In the genomic region with DNA sequence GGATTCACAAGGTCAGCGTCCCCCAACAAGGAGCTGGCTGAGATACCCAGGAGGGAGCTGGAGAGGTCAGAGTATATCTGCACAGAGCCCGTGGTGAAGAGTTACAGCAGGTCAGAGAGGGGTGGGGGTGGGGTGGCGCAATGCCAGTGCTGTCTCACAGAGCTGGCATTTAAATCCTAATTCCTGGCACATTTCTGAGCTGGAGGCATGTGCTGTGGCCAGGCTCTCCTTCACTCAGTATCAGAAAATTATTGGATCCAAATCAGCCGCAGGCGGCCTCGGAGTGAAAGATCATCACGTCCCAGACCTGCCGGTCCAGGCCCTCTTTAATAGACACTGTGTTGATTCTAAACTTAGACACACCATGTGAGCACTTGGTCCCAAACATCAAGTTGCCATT, we compare ENCODE assay signal across 12 mouse cellular contexts. TPM values are rescaled to one million over a fixed set of nuclear protein-coding genes. Genes with fewer than 3 reads are reported as not detected.
DNase-seq lines count a peak whose midpoint lies in the region; ATAC-seq lines count a peak whose summit lies in the region.
"Had no signal": no experiment of that assay in that cellular context is flagged by ENCODE, and none has a peak within 500 bp of the region (broad histone marks: within the 10 kb centered on the region; RNA-seq: fewer than 3 reads in every experiment).

No protein-coding gene starts in this region.

- no peaks in the 10 kb centered on the region for H3K27me3 ChIP-seq in forebrain, embryonic 16.5 days (replicated peaks; ENCODE audit: control insufficient read depth, insufficient read depth, low read length)
- no peaks in the 10 kb centered on the region for H3K27me3 ChIP-seq in forebrain, embryonic 14.5 days (replicated peaks; ENCODE audit: control insufficient read depth, insufficient read depth, low read length)
- H3K27me3 ChIP-seq in midbrain, embryonic 13.5 days: peaks cover 11% of the 10 kb centered on the region; the same call in 1 of the 2 replicates
- peaks cover 10% of the 10 kb centered on the region; the same call in 1 of the 2 replicates for H3K27me3 ChIP-seq in midbrain, embryonic 10.5 days (ENCODE audit: low read depth, poor library complexity, severe bottlenecking)
- H3K27me3 ChIP-seq in heart, embryonic 11.5 days (ENCODE audit: control insufficient read depth, insufficient read depth, low read length): no peaks in the 10 kb centered on the region
- H3K27me3 ChIP-seq: limb, embryonic 13.5 days had no signal

- ATAC-seq in forebrain, embryonic 16.5 days: peak; percentile 46
- ATAC-seq in forebrain, embryonic 14.5 days: no peak
- ATAC-seq in midbrain, embryonic 13.5 days: 0 out of 2 replicates have a peak, but pooled peaks have one; percentile 37
- no peak for ATAC-seq in heart, embryonic 11.5 days (replicated peaks; ENCODE audit: insufficient number of reproducible peaks, low FRiP score, low TSS enrichment)
- no peak for ATAC-seq in granulocyte monocyte progenitor cell, adult 5-6 weeks (replicated peaks; ENCODE audit: poor library complexity, severe bottlenecking)
- ATAC-seq in cerebellum, adult (ENCODE audit: insufficient number of reproducible peaks, low FRiP score, low TSS enrichment): no peak

- no peak overlapping the region for H3K4me3 ChIP-seq in forebrain, embryonic 16.5 days (replicated peaks; ENCODE audit: low read length)
- no peak overlapping the region for H3K4me3 ChIP-seq in forebrain, embryonic 14.5 days (ENCODE audit: low read depth, low read length)
- H3K4me3 ChIP-seq in midbrain, embryonic 13.5 days (replicated peaks): no peak overlapping the region
- no peak overlapping the region for H3K4me3 ChIP-seq in midbrain, embryonic 10.5 days
- no peak overlapping the region for H3K4me3 ChIP-seq in heart, embryonic 11.5 days (ENCODE audit: low read depth, low read length)
- H3K4me3 ChIP-seq: erythroblast, embryonic 14.5 days; limb, embryonic 13.5 days had no signal

- no peaks in the 10 kb centered on the region for H3K36me3 ChIP-seq in forebrain, embryonic 16.5 days (ENCODE audit: control insufficient read depth, insufficient read depth)
- 0 out of 2 replicates have a peak, but pooled peaks cover 9% of the 10 kb centered on the region for H3K36me3 ChIP-seq in forebrain, embryonic 14.5 days (ENCODE audit: control insufficient read depth, insufficient read depth, low read length)
- no peaks in the 10 kb centered on the region for H3K36me3 ChIP-seq in midbrain, embryonic 13.5 days
- H3K36me3 ChIP-seq in midbrain, embryonic 10.5 days: no peaks in the 10 kb centered on the region
- H3K36me3 ChIP-seq in heart, embryonic 11.5 days (ENCODE audit: control insufficient read depth, insufficient read depth, low read length): no peaks in the 10 kb centered on the region
- H3K36me3 ChIP-seq: limb, embryonic 13.5 days had no signal

- H3K27ac ChIP-seq in forebrain, embryonic 16.5 days (ENCODE audit: low read length): no peak overlapping the region
- H3K27ac ChIP-seq in forebrain, embryonic 14.5 days (ENCODE audit: low read depth, low read length): no peak overlapping the region
- H3K27ac ChIP-seq in midbrain, embryonic 13.5 days: no peak overlapping the region
- H3K27ac ChIP-seq in midbrain, embryonic 10.5 days (replicated peaks): no peak overlapping the region
- peak overlapping the region; percentile 41; the same call in 1 of the 2 replicates for H3K27ac ChIP-seq in heart, embryonic 11.5 days (ENCODE audit: low read depth, low read length)
- H3K27ac ChIP-seq: limb, embryonic 13.5 days had no signal

- no peaks in the 10 kb centered on the region for H3K9me3 ChIP-seq in forebrain, embryonic 16.5 days (ENCODE audit: control insufficient read depth, low read length)
- H3K9me3 ChIP-seq in forebrain, embryonic 14.5 days (replicated peaks; ENCODE audit: control insufficient read depth, low read length): no peaks in the 10 kb centered on the region
- no peaks in the 10 kb centered on the region for H3K9me3 ChIP-seq in midbrain, embryonic 13.5 days
- no peaks in the 10 kb centered on the region for H3K9me3 ChIP-seq in midbrain, embryonic 10.5 days (replicated peaks)
- no peaks in the 10 kb centered on the region for H3K9me3 ChIP-seq in heart, embryonic 11.5 days (replicated peaks; ENCODE audit: control insufficient read depth, low read length)
- H3K9me3 ChIP-seq: limb, embryonic 13.5 days had no signal

- 50% methylated on average over 8 of the region's 8 CpGs for WGBS in forebrain, embryonic 16.5 days
- 77% methylated on average over 8 of the region's 8 CpGs for WGBS in forebrain, embryonic 14.5 days
- WGBS in midbrain, embryonic 13.5 days: 85% methylated on average over 8 of the region's 8 CpGs
- 87% methylated on average over 8 of the region's 8 CpGs for WGBS in midbrain, embryonic 10.5 days
- WGBS in heart, embryonic 11.5 days (ENCODE audit: insufficient replicate concordance): 62% methylated on average over 8 of the region's 8 CpGs

- DNase-seq in forebrain, embryonic 14.5 days (ENCODE audit: low spot score): no peak
- DNase-seq in midbrain, embryonic 10.5 days (ENCODE audit: low spot score): no peak
- no peak for DNase-seq in thymus, postnatal 36 days
- DNase-seq: lung, postnatal 10 days; midbrain, embryonic 14.5 days had no signal

- H3K4me1 ChIP-seq in forebrain, embryonic 16.5 days (replicated peaks; ENCODE audit: control insufficient read depth, insufficient read depth, low read length): peaks cover 14% of the 10 kb centered on the region
- peaks cover 7% of the 10 kb centered on the region; the same call in 1 of the 2 replicates for H3K4me1 ChIP-seq in forebrain, embryonic 14.5 days (ENCODE audit: control insufficient read depth, insufficient read depth, low read length)
- no peaks in the 10 kb centered on the region for H3K4me1 ChIP-seq in midbrain, embryonic 13.5 days (replicated peaks)
- no peaks in the 10 kb centered on the region for H3K4me1 ChIP-seq in midbrain, embryonic 10.5 days
- peaks cover 21% of the 10 kb centered on the region for H3K4me1 ChIP-seq in heart, embryonic 11.5 days (ENCODE audit: control insufficient read depth, insufficient read depth, low read length)
- H3K4me1 ChIP-seq: limb, embryonic 13.5 days had no signal

- H3K9ac ChIP-seq in forebrain, embryonic 16.5 days (replicated peaks; ENCODE audit: low read depth, low read length): no peak overlapping the region
- H3K9ac ChIP-seq in forebrain, embryonic 14.5 days (ENCODE audit: low read length): no peak overlapping the region
- H3K9ac ChIP-seq in midbrain, embryonic 13.5 days (replicated peaks): no peak overlapping the region
- H3K9ac ChIP-seq in heart, embryonic 11.5 days (ENCODE audit: low read depth, low read length): no peak overlapping the region
- H3K9ac ChIP-seq: limb, embryonic 13.5 days had no signal

- no peak overlapping the region for H3K4me2 ChIP-seq in forebrain, embryonic 16.5 days (ENCODE audit: low read length)
- H3K4me2 ChIP-seq in forebrain, embryonic 14.5 days (ENCODE audit: low read length): no peak overlapping the region
- no peak overlapping the region for H3K4me2 ChIP-seq in midbrain, embryonic 13.5 days (replicated peaks)
- 0 out of 2 replicates have a peak overlapping the region, but pooled peaks have one; percentile 19 for H3K4me2 ChIP-seq in heart, embryonic 11.5 days
- H3K4me2 ChIP-seq: limb, embryonic 13.5 days had no signal

RNA-seq across cellular contexts. Expression of a gene that starts 22.8 kb away (rescaled TPM):
- polyA plus RNA-seq in forebrain, embryonic 16.5 days (2015; fragmentation: Nextera tagmentation; extraction: Ambion mirVana): 38.6 and 49.2 TPM in 2 replicates
- 41.7 and 50.4 TPM in 2 replicates for polyA plus RNA-seq in forebrain, embryonic 14.5 days (2014; fragmentation: Nextera tagmentation; extraction: Ambion mirVana)
- 36.0 and 40.0 TPM in 2 replicates for polyA plus RNA-seq in midbrain, embryonic 13.5 days (2015; fragmentation: Nextera tagmentation; extraction: Ambion mirVana)
- 43.9 and 44.3 TPM in 2 replicates for polyA plus RNA-seq in midbrain, embryonic 10.5 days (2016; fragmentation: Nextera tagmentation; extraction: Ambion mirVana)
- 45.9 and 46.4 TPM in 2 replicates for polyA plus RNA-seq in heart, embryonic 11.5 days (2014; fragmentation: Nextera tagmentation; extraction: Ambion mirVana)
- 23.8 and 47.4 TPM in 2 replicates for total RNA-seq in granulocyte monocyte progenitor cell, adult 5-6 weeks (2014; fragmentation: Nextera tagmentation)
- 37.1 and 48.8 TPM in 2 replicates for total RNA-seq in granulocyte monocyte progenitor cell, adult 5-6 weeks (2017)

RNA-seq across cellular contexts. Expression of a gene that starts 38.0 kb away (rescaled TPM):
- polyA plus RNA-seq in forebrain, embryonic 16.5 days (2015; fragmentation: Nextera tagmentation; extraction: Ambion mirVana): 75.8 and 81.0 TPM in 2 replicates
- polyA plus RNA-seq in forebrain, embryonic 14.5 days (2014; fragmentation: Nextera tagmentation; extraction: Ambion mirVana): 76.4 and 83.3 TPM in 2 replicates
- 70.0 and 73.0 TPM in 2 replicates for polyA plus RNA-seq in midbrain, embryonic 13.5 days (2015; fragmentation: Nextera tagmentation; extraction: Ambion mirVana)
- 50.6 and 51.1 TPM in 2 replicates for polyA plus RNA-seq in midbrain, embryonic 10.5 days (2016; fragmentation: Nextera tagmentation; extraction: Ambion mirVana)
- 44.0 and 47.1 TPM in 2 replicates for polyA plus RNA-seq in heart, embryonic 11.5 days (2014; fragmentation: Nextera tagmentation; extraction: Ambion mirVana)
- 9.7 and 16.0 TPM in 2 replicates for total RNA-seq in granulocyte monocyte progenitor cell, adult 5-6 weeks (2014; fragmentation: Nextera tagmentation)
- total RNA-seq in granulocyte monocyte progenitor cell, adult 5-6 weeks (2017): 15.9 and 18.6 TPM in 2 replicates

Comparison
In these comparisons a context has a peak if more than half of its experiments do, and no peak if none do; other contexts are left out.
1. ATAC-seq: peak in forebrain, embryonic 16.5 days (single experiment) and midbrain, embryonic 13.5 days (single experiment); none in forebrain, embryonic 14.5 days (single experiment), heart, embryonic 11.5 days (single experiment), granulocyte monocyte progenitor cell, adult 5-6 weeks (single experiment) and cerebellum, adult (single experiment).